Mouse (Mus musculus): ENCODE data around the gene Dapk1. TPM values are rescaled to one million over a fixed set of nuclear protein-coding genes. Genes with fewer than 3 reads are reported as not detected.

Dapk1 gene
- total RNA-seq, 2 experiments from 2014 or later, result 73.9 to 77.4 TPM

DNA sequence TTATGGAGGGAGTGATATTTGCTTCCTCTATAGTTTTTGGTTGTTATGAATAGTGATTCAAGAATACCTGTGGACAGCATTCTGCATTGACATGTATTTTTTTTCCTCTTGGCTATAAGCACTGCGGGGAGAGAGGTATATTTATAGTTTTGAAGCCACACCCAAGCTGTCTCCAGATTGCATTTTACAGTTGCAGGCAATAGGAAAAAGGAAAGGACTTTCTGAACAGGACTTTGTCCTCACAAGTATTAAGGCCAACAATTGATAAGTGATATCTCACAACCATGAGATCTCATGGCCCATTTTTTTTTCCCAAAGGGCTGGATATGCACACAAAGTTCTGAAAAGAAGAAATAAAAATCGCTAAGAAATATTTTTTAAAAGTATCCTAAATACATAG is 207.9 kb downstream of the Dapk1 start:
- no peak for DNase-seq (ENCODE audit: low spot score in 2 of 2)

DNA sequence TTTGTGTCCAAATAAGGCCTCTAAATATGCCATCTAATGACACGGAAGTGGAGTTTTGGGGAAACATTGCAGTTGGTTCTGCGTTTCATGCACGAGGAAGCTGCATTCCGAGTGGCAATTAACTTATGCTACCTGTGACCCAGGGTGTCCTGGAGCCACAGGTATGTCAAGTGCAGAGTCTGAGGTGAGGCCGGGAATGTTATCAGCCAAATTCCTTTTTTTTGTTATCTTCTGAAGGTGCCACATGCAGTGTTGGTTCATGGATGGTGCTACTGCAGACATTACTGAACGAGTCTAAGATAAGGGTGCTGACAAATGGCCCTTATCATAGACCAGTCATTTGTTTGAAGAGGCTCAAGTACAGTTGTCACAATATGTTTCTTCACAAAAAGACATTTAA is 211.0 kb downstream of the Dapk1 start:
- no peak for DNase-seq (ENCODE audit: low spot score in 2 of 2)

Other genes starting within 250 kb of the Dapk1 start
- gene BC051665, start 184.4 kb downstream of the Dapk1 start, total RNA-seq (2021), result not detected
- gene Ctsll3, start 200.9 kb downstream of the Dapk1 start, total RNA-seq (2021), result not detected

Data from layer of hippocampus, postnatal 10 days (tissue).